Mouse (Mus musculus): ENCODE results near the gene Gm49673. TPM values are rescaled to one million over a fixed set of nuclear protein-coding genes. Genes with fewer than 3 reads are reported as not detected.
"Not testable (repeated sequence)": the region's sequence is repeated elsewhere in the genome, so short reads cannot be mapped to it uniquely, and the experiment has no call there.

The Gm49673 gene
- total RNA-seq, 2 experiments from 2014 or later: 0.18 to 0.28 TPM

DNA sequence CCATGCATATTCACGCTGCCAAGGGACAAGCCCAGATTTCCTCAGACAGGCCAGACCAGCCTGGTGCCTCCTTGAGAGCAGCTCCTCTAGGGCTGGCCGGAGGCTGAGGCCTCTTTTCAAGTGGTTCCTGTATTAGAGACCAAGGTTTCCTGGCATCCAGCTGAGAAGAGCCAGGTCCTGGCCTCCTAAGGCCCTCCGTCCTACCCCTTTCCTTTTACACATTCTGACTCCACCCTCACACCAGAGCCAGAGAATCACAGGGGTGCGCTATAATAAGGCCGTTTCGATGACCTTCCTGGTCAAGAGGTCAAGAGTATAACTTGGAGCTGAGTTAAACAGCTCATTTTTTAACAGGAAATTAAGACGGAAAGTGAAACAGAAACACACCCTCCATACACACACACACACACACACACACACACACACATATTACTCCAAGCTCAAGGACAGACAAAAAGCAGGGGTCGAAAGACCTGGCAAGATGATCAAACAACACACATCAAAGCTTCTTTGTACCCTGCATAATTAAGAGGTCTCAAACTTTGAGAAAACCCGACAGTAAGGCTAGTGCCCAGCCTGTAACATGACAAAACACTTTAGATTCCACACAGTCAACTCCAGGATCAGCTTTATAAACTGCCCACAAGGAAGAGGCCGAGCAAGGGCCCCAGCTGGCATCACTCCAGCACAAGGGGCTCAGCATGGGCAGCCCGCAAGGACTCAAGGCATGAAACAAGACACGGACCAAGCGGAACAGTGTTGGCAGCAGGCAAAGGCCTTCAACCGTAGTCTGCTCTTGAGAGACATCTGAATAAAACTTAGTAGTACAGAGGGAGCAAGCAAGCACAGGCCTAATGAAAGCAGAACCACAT is 3.5 kb downstream of the Gm49673 start:
- peak in 1 of 2 experiments; percentile 30 for DNase-seq (ENCODE audit: extremely low spot score in 1 of 2, low spot score in 2 of 2)
- intact Hi-C loops (cut with DNase I): not testable (repeated sequence)

DNA sequence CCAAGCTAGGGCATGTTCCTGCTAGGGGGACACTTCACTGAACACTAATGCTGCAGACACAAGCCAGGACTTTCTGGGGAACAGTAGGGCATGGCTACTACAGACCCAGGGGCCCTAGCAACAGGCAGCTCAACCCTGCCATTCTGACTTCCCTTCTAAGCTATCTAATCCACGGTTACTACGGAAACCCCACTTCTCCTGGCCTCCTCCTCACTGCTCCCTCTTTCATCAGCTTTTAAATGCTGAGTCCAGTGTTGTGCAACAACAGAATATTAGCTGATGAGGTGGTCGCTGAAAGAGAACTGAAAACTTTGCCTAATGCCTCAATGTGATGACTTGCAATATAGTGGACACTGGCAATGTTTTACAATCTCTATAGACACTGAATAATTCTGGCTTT is 7.4 kb downstream of the Gm49673 start:
- intact Hi-C loops (cut with DNase I); DNase-seq (ENCODE audit: extremely low spot score in 1 of 2, low spot score in 2 of 2): not testable (repeated sequence)

DNA sequence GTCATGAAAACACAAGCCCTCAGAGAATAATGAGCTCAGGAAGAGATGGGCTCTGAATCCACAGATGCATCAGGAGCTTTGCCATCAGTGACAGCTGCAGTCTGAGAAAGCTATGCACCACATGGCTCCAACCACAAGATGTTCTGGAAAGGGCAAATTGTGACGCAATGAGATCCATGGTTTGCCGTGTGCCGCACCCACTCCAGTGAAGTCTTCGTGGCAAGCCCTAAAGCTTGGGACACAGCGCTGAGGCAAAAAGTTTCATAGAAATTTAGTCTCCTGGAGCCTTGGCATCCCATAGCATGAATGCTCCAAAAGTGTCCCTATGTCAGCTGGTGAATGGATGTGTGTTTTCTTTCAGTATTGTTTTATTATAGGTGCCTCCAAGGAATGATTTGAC is 9.5 kb downstream of the Gm49673 start:
- intact Hi-C loops (cut with DNase I); DNase-seq (ENCODE audit: extremely low spot score in 1 of 2, low spot score in 2 of 2): not testable (repeated sequence)

DNA sequence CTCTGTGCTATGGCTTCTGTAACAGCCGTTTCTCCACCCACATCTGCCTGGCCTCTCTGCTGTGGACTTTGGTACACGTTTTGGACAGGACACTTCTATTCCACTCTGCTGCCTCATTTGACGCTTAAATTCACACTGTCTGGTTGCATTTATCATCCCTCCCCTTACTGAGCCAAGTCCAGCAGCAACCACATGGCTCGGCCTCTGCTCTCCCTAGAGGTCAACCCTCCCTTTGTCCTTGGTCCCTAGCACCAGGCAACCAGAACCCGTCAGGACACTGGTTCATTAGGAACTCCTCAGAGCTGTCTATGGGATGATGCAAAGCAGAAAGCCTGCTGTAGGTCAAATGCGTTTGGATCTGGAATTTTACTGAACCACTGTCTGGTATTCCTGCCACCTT is 16.7 kb downstream of the Gm49673 start:
- DNase-seq (ENCODE audit: extremely low spot score in 1 of 2, low spot score in 2 of 2); intact Hi-C loops (cut with DNase I): not testable (repeated sequence)

DNA sequence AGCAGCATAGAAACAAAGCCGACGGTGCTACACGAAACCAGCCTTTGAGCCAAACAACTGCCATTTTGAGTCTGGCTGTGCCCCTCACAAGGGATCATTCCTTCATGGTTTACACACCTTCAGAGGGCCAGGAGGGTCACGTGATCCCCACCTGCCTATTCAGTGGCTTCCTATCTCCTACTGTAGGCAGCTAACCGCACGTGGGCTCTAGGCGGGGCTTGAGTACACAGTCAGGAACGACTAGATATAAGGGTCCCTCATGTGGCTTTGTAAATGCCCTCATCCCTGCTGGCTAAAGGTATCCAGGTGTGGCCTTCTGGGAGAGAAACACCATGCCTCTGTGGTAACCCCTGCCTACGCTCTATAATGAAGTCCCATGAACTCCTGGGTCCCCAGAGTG is 18.0 kb downstream of the Gm49673 start:
- intact Hi-C loops (cut with DNase I); DNase-seq (ENCODE audit: extremely low spot score in 1 of 2, low spot score in 2 of 2): not testable (repeated sequence)

DNA sequence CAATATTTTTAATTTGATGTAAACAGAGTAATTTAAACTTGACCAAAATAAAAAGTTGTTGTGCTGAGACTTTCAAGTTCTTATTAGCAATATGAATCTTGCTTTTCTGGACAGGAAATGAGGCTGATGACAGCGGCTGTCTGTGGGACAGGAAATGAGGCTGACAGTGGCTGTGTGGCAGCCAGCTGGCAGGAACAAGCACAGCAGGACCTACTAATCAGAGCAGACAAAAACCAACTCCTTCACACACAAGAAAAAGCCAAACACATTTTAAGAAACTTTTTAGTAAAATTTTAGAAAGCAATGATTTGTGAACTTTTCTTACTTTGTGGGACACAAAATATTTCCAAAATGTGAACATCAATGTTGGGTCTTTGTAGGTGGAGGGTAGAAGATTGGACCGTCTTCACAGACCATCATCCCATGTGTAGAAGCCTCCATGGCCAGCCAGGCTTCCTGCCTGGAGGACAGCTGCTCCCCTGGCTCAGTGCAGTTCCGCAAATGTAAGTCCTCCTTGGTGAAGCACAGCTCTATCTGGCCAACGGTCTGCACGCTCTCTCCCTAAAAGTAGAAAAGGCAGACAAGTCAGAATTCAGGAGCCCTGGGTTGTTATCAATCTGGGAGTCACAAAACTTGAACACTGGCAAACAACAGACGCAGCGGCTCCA is 19.1 kb downstream of the Gm49673 start:
- intact Hi-C loops (cut with DNase I); DNase-seq (ENCODE audit: extremely low spot score in 1 of 2, low spot score in 2 of 2): not testable (repeated sequence)

DNA sequence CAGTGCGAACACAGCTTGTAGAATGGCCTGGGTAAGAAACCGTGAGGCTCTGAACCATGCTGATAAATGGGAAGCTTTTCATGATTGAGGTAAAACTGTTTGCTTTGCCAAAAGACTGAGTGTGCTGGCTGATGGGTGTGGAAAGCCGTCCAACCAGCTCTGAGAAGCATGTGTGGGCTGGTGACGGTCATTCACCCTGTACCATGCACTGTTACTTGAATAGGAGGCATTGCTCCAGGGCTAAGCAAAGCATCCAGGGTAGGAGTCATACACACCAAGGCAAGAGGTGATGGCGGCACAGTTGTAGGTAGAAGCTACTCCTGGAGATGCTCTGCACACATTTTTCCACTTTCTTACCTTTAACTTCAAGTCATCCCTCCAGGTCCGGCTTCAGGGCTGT is 23.0 kb downstream of the Gm49673 start:
- intact Hi-C loops (cut with DNase I); DNase-seq (ENCODE audit: extremely low spot score in 1 of 2, low spot score in 2 of 2): not testable (repeated sequence)

DNA sequence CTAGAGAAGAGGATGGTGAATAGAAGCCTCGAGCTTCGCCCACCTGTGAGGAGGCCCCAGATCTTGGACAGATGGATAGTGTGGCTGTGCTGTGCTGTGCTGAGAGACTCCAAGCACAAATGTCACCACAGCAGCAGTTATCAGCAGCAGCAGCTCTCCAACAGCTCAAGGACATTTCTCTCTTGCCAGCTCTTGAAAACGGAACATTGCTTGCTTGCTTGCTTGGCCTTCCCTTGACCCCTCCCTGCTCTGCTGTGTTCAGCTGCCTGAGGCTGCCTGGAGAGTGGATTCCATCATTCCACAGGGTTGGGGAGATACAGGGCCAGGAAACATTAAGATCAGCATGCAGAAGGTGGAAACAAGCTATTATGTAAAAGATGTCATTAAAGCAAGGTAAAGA is 24.6 kb downstream of the Gm49673 start:
- DNase-seq (ENCODE audit: extremely low spot score in 1 of 2, low spot score in 2 of 2); intact Hi-C loops (cut with DNase I): not testable (repeated sequence)

DNA sequence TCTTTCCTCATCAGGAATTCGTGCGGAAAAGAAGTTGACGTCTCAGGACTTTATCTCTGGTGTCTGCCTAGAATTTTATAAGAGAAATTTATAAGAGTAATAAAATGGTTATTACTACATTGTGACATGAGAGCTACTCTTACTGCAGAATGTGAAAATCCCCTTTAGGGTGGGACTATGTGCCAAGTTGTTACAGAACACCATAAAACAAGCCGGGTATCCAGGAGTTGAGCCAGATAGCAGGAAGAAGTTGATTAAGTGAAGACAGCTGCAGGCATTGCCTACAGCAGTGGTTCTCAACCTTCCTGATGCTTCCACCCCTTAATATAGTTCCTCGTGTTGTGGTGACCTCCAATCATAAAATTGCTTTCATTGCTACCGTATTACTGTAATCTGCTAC is 30.7 kb downstream of the Gm49673 start:
- DNase-seq (ENCODE audit: extremely low spot score in 1 of 2, low spot score in 2 of 2); intact Hi-C loops (cut with DNase I): not testable (repeated sequence)

DNA sequence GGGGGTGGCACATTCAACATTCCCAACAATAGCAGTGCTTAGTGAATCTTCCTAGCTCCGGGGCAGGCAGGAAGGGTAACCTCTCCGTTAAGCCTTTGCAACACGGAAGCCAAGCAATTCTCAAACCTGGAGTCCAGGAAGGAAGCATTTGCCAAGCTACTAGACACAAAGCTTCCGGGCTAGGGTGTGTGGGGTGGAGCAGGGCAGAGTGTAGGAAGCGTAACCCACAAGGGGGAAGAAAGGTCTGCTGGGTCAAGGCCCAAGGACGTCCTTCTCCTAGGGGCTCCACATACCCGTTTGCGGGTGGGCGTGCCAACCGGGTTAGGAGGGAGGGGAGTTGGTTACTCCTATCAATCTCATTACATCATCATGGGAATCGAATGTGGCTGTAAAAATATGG is 31.2 kb downstream of the Gm49673 start:
- intact Hi-C loops (cut with DNase I); DNase-seq (ENCODE audit: extremely low spot score in 1 of 2, low spot score in 2 of 2): not testable (repeated sequence)

DNA sequence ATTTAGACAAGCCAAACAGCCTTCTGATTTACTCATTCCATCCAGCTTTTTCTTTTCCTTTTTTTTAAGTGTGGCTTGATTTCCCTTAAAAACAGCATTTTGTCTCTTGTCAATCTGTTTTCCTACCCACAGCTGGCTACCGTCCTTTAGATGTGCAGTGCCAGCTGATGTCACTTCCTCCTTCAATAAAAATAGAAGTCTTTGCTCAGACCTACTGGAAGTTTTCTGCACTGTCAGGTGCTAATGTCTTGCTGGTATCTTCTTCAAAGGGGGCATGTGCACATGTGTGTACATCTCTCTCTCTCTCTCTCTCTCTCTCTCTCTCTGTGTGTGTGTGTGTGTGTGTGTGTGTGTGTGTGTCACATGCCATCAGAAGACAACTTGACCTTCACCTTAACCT is 35.4 kb downstream of the Gm49673 start:
- intact Hi-C loops (cut with DNase I); DNase-seq (ENCODE audit: extremely low spot score in 1 of 2, low spot score in 2 of 2): not testable (repeated sequence)

DNA sequence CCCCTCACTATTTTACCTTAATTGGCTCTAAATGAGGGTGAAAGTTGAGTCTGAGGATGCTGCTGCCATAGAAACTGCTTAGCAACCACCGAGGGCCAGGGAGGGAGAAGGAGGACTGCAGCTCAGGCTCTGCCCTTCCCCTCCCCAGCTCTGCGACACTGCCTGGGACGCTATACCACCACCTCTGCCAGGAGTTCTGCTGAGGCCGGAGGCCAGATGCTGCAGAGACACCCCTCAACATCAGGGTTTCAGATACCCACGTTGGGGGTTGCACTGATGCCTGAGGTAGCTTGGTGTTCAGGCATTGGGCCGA is 46.3 kb downstream of the Gm49673 start:
- intact Hi-C loops (cut with DNase I); DNase-seq (ENCODE audit: extremely low spot score in 1 of 2, low spot score in 2 of 2): not testable (repeated sequence)

DNA sequence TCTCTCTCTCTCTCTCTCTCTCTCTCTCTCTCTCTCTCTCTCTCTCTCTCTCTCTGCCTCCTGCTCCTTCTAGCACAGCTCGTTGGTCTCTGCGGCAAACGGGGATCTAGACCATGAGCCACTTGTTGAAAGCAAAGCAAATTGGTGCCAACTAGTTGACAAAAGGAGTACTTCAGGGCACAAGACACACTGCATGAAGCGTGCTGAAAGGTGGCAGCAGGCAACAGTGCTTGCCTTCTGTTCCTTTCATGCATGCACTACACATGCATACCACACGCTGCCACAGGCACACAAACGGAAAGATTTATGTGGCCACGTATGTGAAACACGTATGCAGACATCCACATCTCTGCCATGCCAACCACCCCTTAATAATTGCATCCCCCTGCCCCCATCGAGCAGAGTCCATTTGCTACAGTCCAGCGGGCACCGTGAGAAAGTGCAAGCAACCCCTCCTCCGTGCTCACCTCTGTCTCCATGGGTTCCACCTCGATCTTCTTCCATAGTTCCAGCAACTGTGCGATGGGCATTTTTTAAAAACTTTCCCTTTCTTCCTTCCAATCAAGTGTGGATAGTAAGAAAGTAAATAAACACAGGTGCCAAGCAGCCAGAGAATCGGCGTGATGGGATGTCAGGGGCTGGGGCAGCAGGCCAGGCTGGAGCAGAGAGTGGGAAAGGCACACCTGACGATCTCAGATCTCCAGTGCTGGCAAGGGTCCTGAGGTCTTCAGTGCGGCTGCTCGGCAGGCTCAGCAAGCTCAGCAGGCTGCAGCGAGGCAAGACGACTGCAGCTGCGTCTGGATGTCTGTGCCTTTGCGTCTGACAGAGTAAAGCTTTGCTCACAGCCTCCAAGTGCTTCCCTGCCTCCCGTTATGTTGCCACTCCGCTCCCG is 46.9 kb downstream of the Gm49673 start:
- intact Hi-C loops (cut with DNase I); DNase-seq (ENCODE audit: extremely low spot score in 1 of 2, low spot score in 2 of 2): not testable (repeated sequence)

DNA sequence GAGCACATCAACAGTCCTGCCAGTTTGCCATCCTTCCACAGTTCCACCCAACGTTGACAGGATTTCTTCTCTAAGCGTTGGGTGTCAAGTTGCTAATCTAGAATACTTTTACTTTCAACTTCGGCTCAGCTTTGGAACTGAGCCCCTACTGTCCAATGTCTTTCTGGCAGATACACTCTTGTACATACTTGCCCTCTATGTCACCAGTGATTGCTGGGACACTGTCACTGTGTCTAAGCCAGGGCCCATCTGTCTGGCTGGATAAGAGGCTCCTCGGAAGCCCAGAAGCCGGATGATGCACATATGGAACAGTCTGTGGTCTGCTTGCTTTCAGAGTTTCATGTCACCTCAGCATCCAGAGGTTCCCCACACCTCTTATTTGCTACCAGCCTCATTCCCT is 51.4 kb downstream of the Gm49673 start:
- intact Hi-C loops (cut with DNase I); DNase-seq (ENCODE audit: extremely low spot score in 1 of 2, low spot score in 2 of 2): not testable (repeated sequence)

DNA sequence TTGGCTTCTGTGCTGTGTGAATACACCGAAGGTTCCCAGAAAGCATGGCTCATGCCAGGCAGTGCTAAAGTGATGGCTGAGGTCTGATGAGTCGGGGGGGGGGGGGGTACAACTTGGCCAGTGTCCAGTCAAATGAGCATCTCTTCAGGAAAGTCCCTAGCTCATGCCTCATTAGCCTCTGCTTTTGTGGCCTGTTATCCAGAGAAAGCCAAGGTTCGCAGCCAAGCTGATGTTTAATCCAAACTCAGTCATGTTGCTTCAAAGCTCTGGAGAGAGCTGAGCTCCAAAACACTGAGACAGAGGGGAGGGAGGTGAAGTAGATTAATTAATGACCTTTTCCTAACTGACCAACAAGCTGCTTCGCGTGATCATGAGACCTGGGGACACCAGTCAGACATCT is 51.9 kb downstream of the Gm49673 start:
- DNase-seq (ENCODE audit: extremely low spot score in 1 of 2, low spot score in 2 of 2); intact Hi-C loops (cut with DNase I): not testable (repeated sequence)

DNA sequence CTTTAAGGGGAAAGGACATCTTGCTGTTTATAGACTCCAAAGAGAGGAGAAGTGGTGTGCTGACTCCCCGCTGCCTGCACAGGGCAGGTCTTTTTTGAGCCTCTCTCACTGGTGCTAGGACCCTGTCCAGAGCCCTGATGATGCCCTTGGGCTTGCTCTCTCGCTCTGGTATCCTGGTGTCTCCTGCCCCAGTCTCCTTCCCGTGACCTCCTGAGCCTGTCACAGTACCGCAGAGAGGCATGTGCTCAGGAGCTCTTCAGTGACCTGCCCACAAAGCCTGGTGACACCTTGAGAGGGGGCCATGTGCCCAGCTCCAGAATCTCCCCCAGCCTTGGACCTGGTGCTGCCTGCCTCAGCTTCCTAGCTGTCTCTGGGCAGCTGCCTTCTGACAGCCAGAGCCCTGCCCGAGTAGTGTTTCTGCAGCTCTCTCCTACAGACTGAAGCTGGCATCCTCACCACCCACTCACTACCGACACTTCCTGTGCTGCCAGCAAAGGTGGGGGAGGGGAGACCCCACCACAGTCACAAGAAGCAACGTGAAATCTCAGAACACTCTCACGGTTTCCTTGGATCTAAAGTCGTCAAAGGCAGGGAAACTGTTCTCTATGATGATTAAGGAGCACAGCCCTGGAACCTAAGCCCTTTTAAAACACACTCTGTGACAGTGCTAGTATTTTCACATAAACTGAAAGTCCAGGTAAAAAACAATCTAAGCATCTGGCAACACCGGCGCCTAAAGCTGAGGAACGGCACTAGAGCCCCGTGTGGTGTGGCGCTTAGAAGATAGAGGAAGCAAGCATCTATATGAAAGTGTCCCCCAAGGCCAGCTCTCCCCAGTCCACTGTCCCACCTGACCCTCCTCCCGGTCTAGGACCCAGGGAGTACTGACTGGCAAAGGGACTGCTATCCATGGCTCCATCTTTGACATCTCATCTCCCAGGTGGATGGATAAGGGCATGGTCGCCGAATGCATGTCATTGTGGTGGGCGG is 54.8 kb downstream of the Gm49673 start:
- peak in 1 of 2 experiments; percentile 12 for DNase-seq (ENCODE audit: extremely low spot score in 1 of 2, low spot score in 2 of 2)
- intact Hi-C loops (cut with DNase I): not testable (repeated sequence)

DNA sequence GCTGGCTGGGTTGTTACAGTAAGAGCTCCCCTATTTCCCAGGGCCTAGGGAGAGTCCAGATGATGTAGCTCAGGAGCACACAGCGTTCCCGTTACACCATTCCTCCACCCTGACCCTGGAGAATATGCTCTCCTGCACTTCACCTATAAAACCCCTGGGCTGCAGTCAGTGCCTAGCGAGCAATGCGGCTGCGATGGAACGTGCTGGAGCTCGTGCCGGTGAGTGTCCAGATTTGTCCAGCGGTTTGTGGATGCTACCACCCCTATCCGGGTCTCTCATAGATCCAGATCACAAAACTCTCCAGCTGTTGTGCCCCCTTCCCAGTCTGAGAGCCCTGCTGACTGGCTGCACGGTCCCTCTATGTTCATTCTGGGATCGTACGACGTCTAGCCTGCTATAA is 56.3 kb downstream of the Gm49673 start:
- intact Hi-C loops (cut with DNase I): not testable (repeated sequence)
- peak in 1 of 2 experiments; percentile 14 for DNase-seq (ENCODE audit: extremely low spot score in 1 of 2, low spot score in 2 of 2)

DNA sequence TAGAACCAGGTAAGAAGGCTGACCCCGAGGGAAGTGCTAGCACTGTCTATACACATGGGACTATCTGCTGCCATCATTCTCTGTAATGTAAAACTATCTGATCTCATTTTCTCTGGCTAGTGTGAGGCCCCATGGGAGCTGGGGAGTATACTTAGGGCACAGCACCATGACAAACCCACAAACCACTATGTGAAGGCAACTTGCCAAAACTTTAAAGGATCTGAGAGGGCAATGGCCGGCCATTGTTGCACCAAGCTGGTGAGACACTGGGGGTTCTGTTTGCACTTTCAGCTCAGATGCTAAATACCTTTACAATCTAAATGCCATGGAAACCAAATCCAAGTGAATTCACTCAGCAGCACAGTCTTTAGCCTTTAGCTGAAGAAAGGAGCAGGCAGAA is 77.7 kb downstream of the Gm49673 start:
- intact Hi-C loops (cut with DNase I); DNase-seq (ENCODE audit: extremely low spot score in 1 of 2, low spot score in 2 of 2): not testable (repeated sequence)
